Mouse (Mus musculus): ENCODE data around the gene Eps15. TPM values are rescaled to one million over a fixed set of nuclear protein-coding genes. Genes with fewer than 3 reads are reported as not detected.

The Eps15 gene
- polyA plus RNA-seq, 1 experiment from 2014 or later, result 48.3 TPM

- peak; percentile 24; the same call in 1 of the 2 replicates for ATAC-seq (ENCODE audit: low FRiP score)
- no peak overlapping the region for H3K27ac ChIP-seq
- H3K4me3 ChIP-seq (replicated peaks), result peak overlapping the region; percentile 67
- H3K4me2 ChIP-seq, result peak overlapping the region; percentile 100
- no peaks in the 10 kb centered on the region for H3K9me3 ChIP-seq
- 1% methylated on average over 24 of the region's 24 CpGs for WGBS
- H3K36me3 ChIP-seq (replicated peaks), result no peaks in the 10 kb centered on the region
- peak overlapping the region; percentile 78 for H3K9ac ChIP-seq
- H3K27me3 ChIP-seq, result peaks cover 21% of the 10 kb centered on the region
- peaks cover 21% of the 10 kb centered on the region for H3K4me1 ChIP-seq
Measured at GRCm38 (mm10) chr4:109407176-109407520, 127.1 kb downstream of the Eps15 start.

GRCm38 (mm10) chr4:109407701-109408485 is 127.8 kb downstream of the Eps15 start:
- Histone ChIP-seq H3K4me3 (replicated peaks) (no peak overlapping the region), H3K27ac (no peak overlapping the region), H3K4me1 (peaks cover 21% of the 10 kb centered on the region), H3K27me3 (peaks cover 21% of the 10 kb centered on the region), H3K36me3 (replicated peaks) (no peaks in the 10 kb centered on the region), H3K4me2 (peak overlapping the region; percentile 100), H3K9ac (no peak overlapping the region), H3K9me3 (no peaks in the 10 kb centered on the region)
- WGBS, result 88% methylated on average over 9 of the region's 9 CpGs
- ATAC-seq (ENCODE audit: low FRiP score), result no peak

- 77% methylated on average over 9 of the region's 9 CpGs for WGBS
- Histone ChIP-seq H3K27ac (no peak overlapping the region), H3K9ac (no peak overlapping the region), H3K4me3 (replicated peaks) (no peak overlapping the region), H3K9me3 (no peaks in the 10 kb centered on the region), H3K27me3 (peaks cover 17% of the 10 kb centered on the region), H3K4me1 (peaks cover 16% of the 10 kb centered on the region), H3K36me3 (replicated peaks) (no peaks in the 10 kb centered on the region), H3K4me2 (no peak overlapping the region)
- no peak for ATAC-seq (ENCODE audit: low FRiP score)
Measured at GRCm38 (mm10) chr4:109410681-109411376, 130.8 kb downstream of the Eps15 start.

- ATAC-seq (ENCODE audit: low FRiP score), result no peak
- H3K9me3 ChIP-seq, result no peaks in the 10 kb centered on the region
- peaks cover 10% of the 10 kb centered on the region for H3K4me1 ChIP-seq
- H3K27me3 ChIP-seq, result peaks cover 17% of the 10 kb centered on the region
- no peak overlapping the region for H3K4me3 ChIP-seq (replicated peaks)
- H3K27ac ChIP-seq, result no peak overlapping the region
- H3K9ac ChIP-seq, result no peak overlapping the region
- 88% methylated on average over 6 of the region's 6 CpGs for WGBS
- no peaks in the 10 kb centered on the region for H3K36me3 ChIP-seq (replicated peaks)
- no peak overlapping the region for H3K4me2 ChIP-seq
Measured at GRCm38 (mm10) chr4:109411377-109411967, 131.4 kb downstream of the Eps15 start.

GRCm38 (mm10) chr4:109412233-109412632 is 132.2 kb downstream of the Eps15 start:
- Histone ChIP-seq H3K4me3 (replicated peaks) (no peak overlapping the region), H3K36me3 (replicated peaks) (no peaks in the 10 kb centered on the region), H3K27ac (no peak overlapping the region), H3K4me2 (no peak overlapping the region), H3K4me1 (peaks cover 3% of the 10 kb centered on the region; the same call in 1 of the 2 replicates), H3K9ac (no peak overlapping the region), H3K27me3 (peaks cover 11% of the 10 kb centered on the region), H3K9me3 (no peaks in the 10 kb centered on the region)
- 93% methylated on average over 5 of the region's 5 CpGs for WGBS
- ATAC-seq (ENCODE audit: low FRiP score), result no peak

GRCm38 (mm10) chr4:109417998-109418397 is 137.9 kb downstream of the Eps15 start:
- no peaks in the 10 kb centered on the region for H3K27me3 ChIP-seq
- 83% methylated on average over 1 of the region's 1 CpGs for WGBS
- H3K9ac ChIP-seq, result no peak overlapping the region
- H3K9me3 ChIP-seq, result no peaks in the 10 kb centered on the region
- no peaks in the 10 kb centered on the region for H3K36me3 ChIP-seq (replicated peaks)
- no peak for ATAC-seq (ENCODE audit: low FRiP score)
- no peaks in the 10 kb centered on the region for H3K4me1 ChIP-seq
- no peak overlapping the region for H3K4me2 ChIP-seq
- H3K27ac ChIP-seq, result no peak overlapping the region
- no peak overlapping the region for H3K4me3 ChIP-seq (replicated peaks)

- H3K9me3 ChIP-seq, result no peaks in the 10 kb centered on the region
- H3K9ac ChIP-seq, result 0 out of 2 replicates have a peak overlapping the region, but pooled peaks have one; percentile 12
- H3K4me2 ChIP-seq, result no peak overlapping the region
- no peaks in the 10 kb centered on the region for H3K27me3 ChIP-seq
- H3K27ac ChIP-seq, result no peak overlapping the region
- H3K4me1 ChIP-seq, result no peaks in the 10 kb centered on the region
- H3K4me3 ChIP-seq (replicated peaks), result no peak overlapping the region
- no peak for ATAC-seq (ENCODE audit: low FRiP score)
- no peaks in the 10 kb centered on the region for H3K36me3 ChIP-seq (replicated peaks)
- WGBS, result 29% methylated on average over 3 of the region's 3 CpGs
Measured at GRCm38 (mm10) chr4:109419017-109419416, 138.9 kb downstream of the Eps15 start.

GRCm38 (mm10) chr4:109419563-109419962 is 139.5 kb downstream of the Eps15 start:
- no peaks in the 10 kb centered on the region for H3K9me3 ChIP-seq
- H3K36me3 ChIP-seq (replicated peaks), result no peaks in the 10 kb centered on the region
- no peak overlapping the region for H3K27ac ChIP-seq
- H3K4me2 ChIP-seq, result no peak overlapping the region
- H3K27me3 ChIP-seq, result no peaks in the 10 kb centered on the region
- WGBS, result 87% methylated on average over 4 of the region's 4 CpGs
- no peak overlapping the region for H3K4me3 ChIP-seq (replicated peaks)
- H3K9ac ChIP-seq, result no peak overlapping the region
- ATAC-seq (ENCODE audit: low FRiP score), result no peak
- no peaks in the 10 kb centered on the region for H3K4me1 ChIP-seq

- H3K9ac ChIP-seq, result no peak overlapping the region
- no peaks in the 10 kb centered on the region for H3K27me3 ChIP-seq
- no peak overlapping the region for H3K4me2 ChIP-seq
- no peak overlapping the region for H3K4me3 ChIP-seq (replicated peaks)
- no peaks in the 10 kb centered on the region for H3K9me3 ChIP-seq
- no peak for ATAC-seq (ENCODE audit: low FRiP score)
- no peak overlapping the region for H3K27ac ChIP-seq
- H3K36me3 ChIP-seq (replicated peaks), result no peaks in the 10 kb centered on the region
- no peaks in the 10 kb centered on the region for H3K4me1 ChIP-seq
- WGBS, result 71% methylated on average over 8 of the region's 8 CpGs
Measured at GRCm38 (mm10) chr4:109420138-109420795, 140.2 kb downstream of the Eps15 start.

GRCm38 (mm10) chr4:109421608-109422007 is 141.5 kb downstream of the Eps15 start:
- no peaks in the 10 kb centered on the region for H3K9me3 ChIP-seq
- ATAC-seq (ENCODE audit: low FRiP score), result no peak
- H3K4me3 ChIP-seq (replicated peaks), result no peak overlapping the region
- no peaks in the 10 kb centered on the region for H3K27me3 ChIP-seq
- H3K9ac ChIP-seq, result no peak overlapping the region
- H3K4me2 ChIP-seq, result no peak overlapping the region
- no peaks in the 10 kb centered on the region for H3K4me1 ChIP-seq
- no peak overlapping the region for H3K27ac ChIP-seq
- no peaks in the 10 kb centered on the region for H3K36me3 ChIP-seq (replicated peaks)
- 92% methylated on average over 7 of the region's 7 CpGs for WGBS

- H3K4me1 ChIP-seq, result no peaks in the 10 kb centered on the region
- no peak for ATAC-seq (ENCODE audit: low FRiP score)
- no peaks in the 10 kb centered on the region for H3K36me3 ChIP-seq (replicated peaks)
- H3K9ac ChIP-seq, result no peak overlapping the region
- H3K4me2 ChIP-seq, result no peak overlapping the region
- 81% methylated on average over 6 of the region's 6 CpGs for WGBS
- no peak overlapping the region for H3K27ac ChIP-seq
- H3K9me3 ChIP-seq, result no peaks in the 10 kb centered on the region
- H3K4me3 ChIP-seq (replicated peaks), result no peak overlapping the region
- H3K27me3 ChIP-seq, result no peaks in the 10 kb centered on the region
Measured at GRCm38 (mm10) chr4:109422436-109422835, 142.4 kb downstream of the Eps15 start.

- no peak for ATAC-seq (ENCODE audit: low FRiP score)
- H3K27ac ChIP-seq, result no peak overlapping the region
- H3K4me1 ChIP-seq, result no peaks in the 10 kb centered on the region
- no peak overlapping the region for H3K9ac ChIP-seq
- no peaks in the 10 kb centered on the region for H3K27me3 ChIP-seq
- no peaks in the 10 kb centered on the region for H3K9me3 ChIP-seq
- no peak overlapping the region for H3K4me3 ChIP-seq (replicated peaks)
- H3K36me3 ChIP-seq (replicated peaks), result no peaks in the 10 kb centered on the region
- H3K4me2 ChIP-seq, result no peak overlapping the region
- WGBS, result 79% methylated on average over 2 of the region's 2 CpGs
Measured at GRCm38 (mm10) chr4:109423438-109423837, 143.4 kb downstream of the Eps15 start.

Measured in forebrain, embryonic 12.5 days (tissue).